Mouse (Mus musculus) gastrocnemius, postnatal 4 days (tissue): ENCODE measurements around the gene Bhlha15. TPM values are rescaled to one million over a fixed set of nuclear protein-coding genes. Genes with fewer than 3 reads are reported as not detected.

Experiments
- DNase-seq, 2 experiments: peaks; one replicate each; pipeline ENCODE4 v3.0.0; 2021 to 2022; ENCODE audit warnings: low spot score in 2 of 2, mixed read lengths in 2 of 2
- total RNA-seq, 2 experiments: library from RNA; stranded (reverse); gene quantifications; 2 replicates each; pipeline ENCODE4 v1.2.3; 2021

Bhlha15 gene
- total RNA-seq, 2 experiments from 2014 or later, result not detected

- no peak for DNase-seq
Observed at GRCm38 (mm10) chr5:144189327-144189726, 759 bp upstream of the Bhlha15 start.

GRCm38 (mm10) chr5:144191026-144191425, 940 bp downstream of the Bhlha15 start:
- no peak for DNase-seq

- no peak for DNase-seq
Observed at GRCm38 (mm10) chr5:144192673-144193072, 2.6 kb downstream of the Bhlha15 start.

- no peak for DNase-seq
Observed at GRCm38 (mm10) chr5:144194416-144194815, 4.3 kb downstream of the Bhlha15 start.

DNA sequence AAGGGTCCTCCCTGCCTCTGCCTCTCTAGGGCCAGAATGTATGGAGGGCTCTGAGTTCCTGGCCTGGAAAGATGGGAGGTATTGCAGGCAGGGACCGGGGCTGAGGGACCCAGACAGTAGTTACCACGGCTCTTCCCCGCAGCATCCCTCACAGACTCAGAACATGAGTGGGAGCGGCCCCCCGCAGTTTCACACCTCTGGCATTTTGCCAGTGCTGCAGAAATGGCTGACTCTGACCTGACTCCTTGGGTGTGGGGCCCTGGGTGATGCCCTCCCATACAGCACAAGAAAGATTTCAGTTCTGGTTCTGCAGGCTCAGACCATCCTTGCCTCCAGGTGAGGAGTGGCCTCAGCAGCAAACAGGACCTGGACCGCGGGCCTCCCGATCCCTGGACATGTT, 5.5 kb downstream of the Bhlha15 start:
- no peak for DNase-seq

- DNase-seq, result no peak
Observed at GRCm38 (mm10) chr5:144200616-144201015, 10.5 kb downstream of the Bhlha15 start.

GRCm38 (mm10) chr5:144202430-144202829, 12.3 kb downstream of the Bhlha15 start:
- no peak for DNase-seq

DNA sequence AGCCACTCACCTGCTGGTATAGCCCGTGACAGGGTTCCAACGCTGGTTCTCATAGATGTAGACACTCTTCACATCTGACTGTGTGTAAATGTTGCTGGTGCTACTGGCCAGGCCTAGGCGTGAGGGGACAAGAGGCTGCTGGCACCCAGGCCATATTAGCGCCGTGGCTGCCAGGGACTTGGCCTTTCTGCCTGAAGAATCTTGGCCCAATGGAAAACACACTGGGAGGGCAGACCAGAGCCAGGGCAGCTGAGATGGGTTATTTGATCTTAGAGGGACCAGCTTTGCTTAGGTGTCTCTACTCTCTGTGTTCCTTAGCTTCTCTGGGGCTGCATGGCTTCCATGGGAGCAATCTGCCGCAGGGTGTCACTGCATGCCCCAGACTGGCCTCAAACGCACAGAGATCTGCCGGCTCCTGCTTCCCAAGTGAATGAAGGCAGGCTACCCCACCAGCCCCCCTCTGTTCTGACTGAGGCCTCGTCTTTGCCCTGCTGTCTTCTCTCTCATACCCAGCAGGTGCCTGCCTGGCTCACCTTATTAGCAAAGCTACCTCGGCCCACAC, 13.4 kb downstream of the Bhlha15 start:
- DNase-seq, result no peak

DNA sequence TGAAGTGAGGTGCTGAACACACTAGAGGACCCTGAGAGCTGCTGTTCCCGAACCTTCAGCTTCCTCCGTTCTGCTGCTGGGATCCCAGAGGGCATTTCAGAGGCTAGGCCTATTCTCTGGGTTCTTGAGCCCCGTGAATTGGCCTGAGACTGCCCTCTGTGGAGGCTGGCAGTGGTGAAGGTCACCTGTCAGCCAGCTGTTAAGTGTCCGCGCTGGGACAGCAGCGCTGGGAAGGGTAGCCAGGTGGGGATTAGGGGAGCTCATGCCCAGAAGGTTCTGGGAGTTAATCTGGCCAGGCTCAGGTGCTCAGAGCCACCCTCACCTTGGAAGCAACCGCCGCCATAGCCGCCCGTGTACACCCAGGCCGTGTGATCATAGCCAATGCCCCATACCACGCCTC, 14.2 kb downstream of the Bhlha15 start:
- no peak for DNase-seq

- no peak for DNase-seq
Observed at GRCm38 (mm10) chr5:144204911-144205310, 14.8 kb downstream of the Bhlha15 start.

DNA sequence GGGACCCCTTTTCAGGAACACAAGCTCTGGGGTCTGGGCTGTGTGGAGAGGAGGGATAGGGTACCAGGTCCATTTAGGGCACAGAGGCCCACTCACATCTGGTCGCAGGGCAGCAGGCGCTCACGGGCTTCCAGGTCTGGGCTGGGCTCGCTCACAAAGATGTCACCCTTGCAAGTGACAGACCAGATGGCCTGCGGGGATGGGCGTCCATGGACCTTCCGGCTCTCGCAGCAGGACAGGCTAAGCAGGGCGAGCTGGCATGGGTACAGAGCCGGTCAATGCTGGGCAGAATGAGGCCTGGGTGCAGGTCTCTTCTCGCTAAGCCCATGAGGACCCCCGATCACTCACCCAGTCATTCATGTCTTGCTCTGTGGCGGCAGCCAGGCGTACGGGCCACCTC, 16.0 kb downstream of the Bhlha15 start:
- no peak for DNase-seq

DNA sequence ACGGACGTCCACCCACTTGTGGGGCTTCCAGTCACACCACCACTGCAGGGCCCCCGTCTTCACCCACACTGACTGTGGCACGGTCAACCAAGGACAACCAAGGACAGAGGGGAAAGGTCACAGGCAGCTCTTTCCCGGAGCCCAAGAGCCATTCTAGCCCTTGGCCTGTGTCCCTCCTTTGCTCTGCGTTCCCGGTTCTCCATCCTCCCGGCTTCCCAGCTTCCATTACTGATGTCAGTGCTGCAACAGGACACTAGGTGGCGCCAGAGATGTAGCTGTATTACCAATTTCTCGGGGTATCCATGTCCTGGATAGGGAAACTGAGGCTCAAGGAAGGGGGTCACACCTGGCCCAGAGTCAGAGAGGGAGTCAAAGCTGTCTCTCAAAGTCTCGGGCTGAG, 17.4 kb downstream of the Bhlha15 start:
- peak in 1 of 2 experiments; percentile 52 for DNase-seq

GRCm38 (mm10) chr5:144214453-144214852, 24.4 kb downstream of the Bhlha15 start:
- DNase-seq, result peak in 1 of 2 experiments; percentile 58

DNA sequence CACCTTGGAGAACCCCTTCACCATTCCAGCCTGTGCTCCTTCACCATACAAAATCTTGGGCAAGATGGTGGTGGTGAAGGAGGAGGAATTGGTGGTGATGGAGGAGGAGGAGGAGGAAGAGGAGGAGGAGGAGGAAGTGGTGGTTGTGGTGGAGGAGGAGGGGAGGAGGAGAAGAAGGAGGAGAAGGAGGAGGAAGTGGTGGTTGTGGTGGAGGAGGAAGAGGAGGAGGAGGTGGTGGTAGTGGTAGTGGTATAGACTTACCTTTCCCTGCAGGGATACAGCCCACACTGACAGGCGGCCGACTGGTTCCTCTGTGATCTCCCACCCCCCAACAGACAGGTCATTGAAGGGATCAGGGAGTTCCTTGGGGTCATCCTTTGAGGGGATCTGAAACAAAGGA, 25.9 kb downstream of the Bhlha15 start:
- DNase-seq, result no peak

DNA sequence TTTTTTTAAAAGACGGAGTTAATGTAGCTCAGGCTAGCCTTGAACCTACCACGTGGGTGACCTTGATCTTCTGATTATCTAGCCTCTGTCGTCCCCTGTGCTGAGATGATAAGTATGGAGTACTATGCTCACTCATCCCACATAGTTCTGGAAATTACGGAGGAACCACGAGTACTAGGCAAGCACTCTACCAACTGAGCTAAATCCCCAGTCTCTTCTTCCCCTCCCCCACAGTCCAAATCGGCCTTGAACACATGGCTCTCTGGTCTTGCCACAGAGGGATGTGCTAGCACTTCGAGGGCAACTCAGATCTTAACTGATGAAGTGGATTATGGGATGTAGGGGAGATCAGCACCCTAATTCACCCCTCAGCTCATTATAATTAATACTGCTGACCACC, 28.0 kb downstream of the Bhlha15 start:
- DNase-seq, result no peak

- DNase-seq, result no peak
Observed at GRCm38 (mm10) chr5:144219306-144219705, 29.2 kb downstream of the Bhlha15 start.

- no peak for DNase-seq
Observed at GRCm38 (mm10) chr5:144219936-144220335, 29.9 kb downstream of the Bhlha15 start.

DNA sequence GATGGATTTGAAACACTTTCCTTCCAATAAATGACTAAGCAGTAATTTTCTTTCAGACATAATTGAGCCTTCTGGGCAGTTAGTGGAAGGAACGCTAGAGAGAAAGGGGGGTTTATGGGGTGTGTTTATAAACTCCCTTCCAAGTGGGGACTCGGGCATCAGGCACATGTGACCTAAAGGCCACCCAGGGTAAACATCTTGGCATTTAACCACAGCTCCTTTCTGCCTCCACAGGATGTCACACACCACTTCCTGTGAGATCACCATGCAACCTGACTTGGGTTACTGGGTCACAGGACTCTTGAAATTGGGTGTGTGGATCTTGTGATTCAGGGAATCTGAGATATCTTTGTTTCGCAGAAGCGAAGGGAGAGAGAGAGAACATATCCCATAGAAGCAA, 31.2 kb downstream of the Bhlha15 start:
- DNase-seq, result no peak

GRCm38 (mm10) chr5:144222811-144223502, 32.9 kb downstream of the Bhlha15 start:
- no peak for DNase-seq

GRCm38 (mm10) chr5:144223503-144223862, 33.4 kb downstream of the Bhlha15 start, which contains the start of gene Tecpr1:
Gene Tecpr1 (minus strand): TSS chr5:144223615.
- DNase-seq, result peak; percentile 92 to 95

GRCm38 (mm10) chr5:144223899-144224816, 34.1 kb downstream of the Bhlha15 start:
- no peak for DNase-seq

- DNase-seq, result no peak
Observed at GRCm38 (mm10) chr5:144226220-144226619, 36.1 kb downstream of the Bhlha15 start.
